Mouse (Mus musculus) embryonic facial prominence, embryonic 14.5 days (tissue): ENCODE data around the gene Elavl3. TPM values are rescaled to one million over a fixed set of nuclear protein-coding genes. Genes with fewer than 3 reads are reported as not detected.
"Not testable (repeated sequence)": the region's sequence is repeated elsewhere in the genome, so short reads cannot be mapped to it uniquely, and the experiment has no call there.

Experiments
- ATAC-seq: fragments of 200-750 bp; cut with Nextera tagmentation; 2 replicates; pipeline ENCODE4 v1.8.0; 2017; ENCODE audit warnings: low read depth, moderate number of reproducible peaks, moderate TSS enrichment
- DNase-seq: peaks from one replicate; pipeline ENCODE4 v3.0.0-alpha.2; 2015; ENCODE audit warnings: low spot score
- H3K27ac ChIP-seq: fragments of 300-500 bp; sonication (generic); replicated peaks from 2 replicates; pipeline ENCODE4 v1.5.1; 2014; ENCODE audit warnings: low read depth, mild to moderate bottlenecking, low read length, moderate library complexity
- H3K27me3 ChIP-seq: fragments of 300-500 bp; sonication (generic); replicated peaks from 2 replicates; pipeline ENCODE4 v1.6.1; 2014; ENCODE audit warnings: low read length; ENCODE audit not compliant: control insufficient read depth, insufficient read depth
- H3K36me3 ChIP-seq: fragments of 300-500 bp; sonication (generic); 2 replicates; pipeline ENCODE4 v1.6.1; 2014; ENCODE audit warnings: low read length, mixed read lengths; ENCODE audit not compliant: control insufficient read depth, insufficient read depth
- H3K4me1 ChIP-seq: fragments of 300-500 bp; sonication (generic); 2 replicates; pipeline ENCODE4 v1.6.1; 2014; ENCODE audit warnings: antibody characterized with exemption, low read length; ENCODE audit not compliant: control insufficient read depth, insufficient read depth
- H3K4me2 ChIP-seq: fragments of 300-500 bp; sonication (generic); 2 replicates; pipeline ENCODE4 v1.6.1; 2014; ENCODE audit warnings: low read depth, mild to moderate bottlenecking, low read length, moderate library complexity, mixed read lengths
- H3K4me3 ChIP-seq: fragments of 300-500 bp; sonication (generic); 2 replicates; pipeline ENCODE4 v1.5.1; 2014; ENCODE audit warnings: low read depth, mild to moderate bottlenecking, low read length
- H3K9ac ChIP-seq: fragments of 300-500 bp; sonication (generic); 2 replicates; pipeline ENCODE4 v1.6.1; 2014; ENCODE audit warnings: low read depth, mild to moderate bottlenecking, low read length, moderate library complexity, mixed read lengths
- H3K9me3 ChIP-seq: fragments of 300-500 bp; sonication (generic); 2 replicates; pipeline ENCODE4 v1.6.1; 2016; ENCODE audit warnings: low read length; ENCODE audit not compliant: control insufficient read depth
- WGBS: fragments of 180-500 bp; shearing (Covaris S2); extraction: QIAGEN DNeasy Blood & Tissue Kit; methylation state at CpG from one replicate; pipeline ENCODE4 v1.1.7; 2014; 5-methylcytosine and 5-hydroxymethylcytosine counted together
- polyA plus RNA-seq: library from polyadenylated mRNA; unstranded; fragments of >200 nt; fragmentation: Nextera tagmentation; extraction: Ambion mirVana; gene quantifications from 2 replicates; pipeline ENCODE4 v1.2.1, GENCODE M21; 2014

The Elavl3 gene
- polyA plus RNA-seq, 1 experiment from 2014 or later: 4.6 TPM

GRCm38 (mm10) chr9:22086012-22086411 lies 34.2 kb upstream of the Elavl3 start:
- DNase-seq (no peak), ATAC-seq (no peak)
- Histone ChIP-seq H3K27ac (peak overlapping the region; percentile 64), H3K27me3 (no peaks in the 10 kb centered on the region), H3K36me3 (peaks cover 7% of the 10 kb centered on the region; the same call in 1 of the 2 replicates), H3K9me3 (no peaks in the 10 kb centered on the region), H3K4me3 (peak overlapping the region; percentile 86), H3K4me2 (peak overlapping the region; percentile 79), H3K9ac (peak overlapping the region; percentile 79), H3K4me1 (peaks cover 6% of the 10 kb centered on the region; the same call in 1 of the 2 replicates)
- WGBS: 70% methylated on average over 6 of the region's 6 CpGs

- ATAC-seq (peak; percentile 99), DNase-seq (peak; percentile 98)
- Histone ChIP-seq H3K4me3 (peak within 1 kb of the TSS; percentile 86), H3K36me3 (peaks cover 7% of the 10 kb centered on the region; the same call in 1 of the 2 replicates), H3K4me1 (peaks cover 6% of the 10 kb centered on the region; the same call in 1 of the 2 replicates), H3K27ac (peak within 1 kb of the TSS; percentile 64), H3K9ac (peak within 1 kb of the TSS; percentile 79), H3K4me2 (peak within 1 kb of the TSS; percentile 79), H3K27me3 (no peaks in the 10 kb centered on the region), H3K9me3 (no peaks in the 10 kb centered on the region)
- under 1% methylated on average over 48 of the region's 48 CpGs for WGBS
Measured at GRCm38 (mm10) chr9:22085022-22085834, 33.4 kb upstream of the Elavl3 start, which contains the start of gene Ecsit. Ecsit (minus strand) TSS chr9:22085438.

GRCm38 (mm10) chr9:22084667-22085021 lies 32.8 kb upstream of the Elavl3 start:
- Histone ChIP-seq H3K4me3 (peak overlapping the region; percentile 86), H3K4me1 (peaks cover 6% of the 10 kb centered on the region; the same call in 1 of the 2 replicates), H3K4me2 (peak overlapping the region; percentile 79), H3K27ac (peak overlapping the region; percentile 64; the same call in 1 of the 2 replicates), H3K9ac (peak overlapping the region; percentile 79), H3K9me3 (no peaks in the 10 kb centered on the region), H3K36me3 (peaks cover 12% of the 10 kb centered on the region; the same call in 1 of the 2 replicates), H3K27me3 (no peaks in the 10 kb centered on the region)
- no peak for ATAC-seq
- WGBS: 27% methylated on average over 4 of the region's 4 CpGs
- DNase-seq: no peak

GRCm38 (mm10) chr9:22076223-22076622 lies 24.4 kb upstream of the Elavl3 start:
- Histone ChIP-seq H3K4me1 (peaks cover 3% of the 10 kb centered on the region; the same call in 1 of the 2 replicates), H3K9ac (no peak overlapping the region), H3K27me3 (no peaks in the 10 kb centered on the region), H3K27ac (no peak overlapping the region), H3K4me3 (no peak overlapping the region), H3K9me3 (no peaks in the 10 kb centered on the region), H3K4me2 (no peak overlapping the region), H3K36me3 (peaks cover 22% of the 10 kb centered on the region; the same call in 1 of the 2 replicates)
- DNase-seq (no peak), ATAC-seq (no peak)
- 90% methylated on average over 22 of the region's 23 CpGs for WGBS

DNA sequence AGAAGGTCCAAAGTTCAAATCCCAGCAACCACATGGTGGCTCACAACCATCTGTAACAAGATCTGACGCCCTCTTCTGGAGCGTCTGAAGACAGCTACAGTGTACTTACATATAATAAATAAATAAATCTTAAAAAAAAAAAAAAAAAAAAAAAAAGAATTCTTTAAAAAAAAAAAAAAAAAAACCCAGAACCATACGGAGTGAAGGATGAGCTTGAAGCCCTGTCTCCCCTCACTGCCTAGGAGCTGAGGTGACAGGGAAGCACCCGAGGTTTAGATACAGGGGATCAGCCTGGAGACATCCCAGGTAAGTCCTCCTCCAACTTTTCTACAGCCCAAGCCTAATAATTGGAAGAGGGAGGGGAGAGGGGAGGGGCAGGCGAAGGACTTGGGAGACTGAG lies 24.0 kb upstream of the Elavl3 start:
- H3K27ac ChIP-seq, H3K4me1 ChIP-seq, DNase-seq, H3K4me2 ChIP-seq, ATAC-seq, H3K9ac ChIP-seq, H3K27me3 ChIP-seq, H3K4me3 ChIP-seq, H3K9me3 ChIP-seq: not testable (repeated sequence)
- WGBS: 65% methylated on average over 5 of the region's 5 CpGs
- peaks cover 22% of the 10 kb centered on the region; the same call in 1 of the 2 replicates for H3K36me3 ChIP-seq

GRCm38 (mm10) chr9:22072276-22072675 lies 20.5 kb upstream of the Elavl3 start:
- Histone ChIP-seq H3K4me1 (peaks cover 3% of the 10 kb centered on the region; the same call in 1 of the 2 replicates), H3K9me3 (no peaks in the 10 kb centered on the region), H3K4me3 (no peak overlapping the region), H3K27ac (no peak overlapping the region), H3K36me3 (peaks cover 23% of the 10 kb centered on the region; the same call in 1 of the 2 replicates), H3K9ac (no peak overlapping the region), H3K27me3 (no peaks in the 10 kb centered on the region), H3K4me2 (no peak overlapping the region)
- 92% methylated on average over 4 of the region's 4 CpGs for WGBS
- ATAC-seq (no peak), DNase-seq (no peak)

GRCm38 (mm10) chr9:22070791-22071573 lies 19.2 kb upstream of the Elavl3 start, which contains the start of the genes Gm49318 and Zfp653:
Gm49318 (minus strand) TSS chr9:22071259.
Zfp653 (minus strand) TSS chr9:22071376.
- ATAC-seq (peak; percentile 98), DNase-seq (peak; percentile 98)
- Histone ChIP-seq H3K4me1 (peaks cover 3% of the 10 kb centered on the region; the same call in 1 of the 2 replicates), H3K9ac (peak within 1 kb of the TSS; percentile 87), H3K36me3 (peaks cover 31% of the 10 kb centered on the region; the same call in 1 of the 2 replicates), H3K4me3 (peak within 1 kb of the TSS; percentile 67), H3K9me3 (no peaks in the 10 kb centered on the region), H3K4me2 (peak within 1 kb of the TSS; percentile 59), H3K27me3 (no peaks in the 10 kb centered on the region), H3K27ac (peak within 1 kb of the TSS; percentile 97)
- WGBS: under 1% methylated on average over 50 of the region's 87 CpGs

DNA sequence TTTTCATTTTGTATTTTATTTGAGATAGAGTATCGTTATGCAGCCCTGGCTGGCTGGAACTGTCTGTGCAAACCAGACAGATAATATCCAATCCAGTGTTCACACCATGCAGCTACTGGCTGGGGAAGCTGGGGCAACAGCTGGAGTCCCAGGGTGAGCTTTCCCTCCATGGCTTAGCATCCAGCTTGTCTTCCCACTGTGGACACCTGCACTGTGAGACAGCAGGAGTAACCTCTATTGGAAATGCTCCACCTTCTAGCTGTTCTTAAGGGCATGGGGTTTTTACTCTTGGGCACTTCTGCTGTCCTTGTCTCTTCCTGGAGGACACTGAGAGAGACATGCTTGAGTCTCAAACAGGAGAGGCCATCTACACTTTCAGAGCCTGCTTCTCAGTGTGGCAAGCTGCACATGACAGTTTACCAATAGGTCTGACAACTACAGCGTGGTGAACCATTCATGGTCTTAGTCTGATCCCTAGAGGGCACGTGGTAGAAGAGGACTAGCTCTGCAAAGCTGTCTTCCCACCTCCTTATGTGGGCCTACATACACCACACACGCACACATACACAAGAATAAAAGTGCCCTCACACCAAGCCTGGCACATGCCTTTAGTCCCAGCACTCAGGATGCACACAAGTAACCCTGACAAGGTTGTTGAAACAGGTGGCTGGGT lies 18.2 kb upstream of the Elavl3 start:
- 57% methylated on average over 4 of the region's 4 CpGs for WGBS
- H3K4me2 ChIP-seq: peak overlapping the region; percentile 59
- H3K27me3 ChIP-seq: no peaks in the 10 kb centered on the region
- 0 out of 2 replicates have a peak overlapping the region, but pooled peaks have one; percentile 17 for H3K27ac ChIP-seq
- H3K9me3 ChIP-seq: no peaks in the 10 kb centered on the region
- no peak for DNase-seq
- H3K4me3 ChIP-seq: peak overlapping the region; percentile 67
- peaks cover 3% of the 10 kb centered on the region; the same call in 1 of the 2 replicates for H3K4me1 ChIP-seq
- peaks cover 38% of the 10 kb centered on the region for H3K36me3 ChIP-seq
- peak overlapping the region; percentile 87 for H3K9ac ChIP-seq
- ATAC-seq: no peak
